Mouse (Mus musculus) heart, postnatal 0 days (tissue): Measurements from ENCODE around the gene Cyp27a1.

Source experiments
- CTCF ChIP-seq: IDR thresholded peaks from 2 replicates; pipeline ENCODE4 v1.5.1; 2016; ENCODE audit warnings: antibody characterized with exemption, control low read depth, low read depth
- EP300 ChIP-seq: IDR thresholded peaks from 2 replicates; pipeline ENCODE4 v1.6.1; 2016; ENCODE audit warnings: antibody characterized with exemption, low read depth

DNA sequence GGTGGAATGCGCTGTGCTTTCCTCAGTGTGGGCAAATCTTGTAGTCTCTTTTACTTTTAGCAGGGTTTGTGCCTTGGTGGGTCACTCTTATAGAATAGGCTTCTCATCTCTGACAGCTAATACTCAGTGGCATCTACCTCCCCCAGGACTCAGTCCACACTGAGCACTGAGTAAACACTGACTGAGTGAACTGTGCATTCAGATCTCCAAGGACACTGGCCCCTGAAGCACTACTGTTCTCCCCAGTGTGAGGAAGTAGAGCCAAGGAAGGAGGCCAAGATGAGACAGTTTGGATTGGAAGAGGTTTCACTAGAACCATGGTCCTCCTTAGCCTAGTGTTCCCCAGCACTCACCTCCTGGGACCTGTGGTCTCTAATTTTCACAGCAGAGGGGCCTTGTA lies 15.0 kb upstream of the Cyp27a1 start:
- TF ChIP-seq CTCF: no peak
- no peak for TF ChIP-seq EP300
